Mouse (Mus musculus) stomach, embryonic 15.5 days (tissue): Measurements from ENCODE around the gene Faf1. TPM values are rescaled to one million over a fixed set of nuclear protein-coding genes. Genes with fewer than 3 reads are reported as not detected.

Experiments
- polyA plus RNA-seq: library from polyadenylated mRNA; unstranded; fragments of >200 nt; fragmentation: Nextera tagmentation; extraction: Ambion mirVana; gene quantifications from 2 replicates; pipeline ENCODE4 v1.2.1, GENCODE M21; 2015

Gene Faf1
- polyA plus RNA-seq, 1 experiment from 2014 or later = 24.3 TPM

Other genes with a start within 250 kb of the Faf1 start
- 33.6 and 37.0 TPM in 2 replicates for gene Rnf11, start 191.9 kb upstream of the Faf1 start, polyA plus RNA-seq
- gene 4930522H14Rik, start 145.3 kb upstream of the Faf1 start, polyA plus RNA-seq = not detected in 2 replicates
- 10.6 and 11.7 TPM in 2 replicates for gene Cdkn2c, start 9.4 kb upstream of the Faf1 start, polyA plus RNA-seq